Mouse (Mus musculus) CH12F3 (cell line): ENCODE data around the gene Gpr174.
"Not testable (repeated sequence)": the region's sequence is repeated elsewhere in the genome, so short reads cannot be mapped to it uniquely, and the experiment has no call there.

Experiments used
- in situ Hi-C: fragments of 300-500 bp; cut with MboI; formaldehyde crosslinking; loops from 2 replicates; pipeline ENCODE4 v1.14.3; 2020; ENCODE audit warnings: low sequenced_read_pairs

Gpr174 gene

DNA sequence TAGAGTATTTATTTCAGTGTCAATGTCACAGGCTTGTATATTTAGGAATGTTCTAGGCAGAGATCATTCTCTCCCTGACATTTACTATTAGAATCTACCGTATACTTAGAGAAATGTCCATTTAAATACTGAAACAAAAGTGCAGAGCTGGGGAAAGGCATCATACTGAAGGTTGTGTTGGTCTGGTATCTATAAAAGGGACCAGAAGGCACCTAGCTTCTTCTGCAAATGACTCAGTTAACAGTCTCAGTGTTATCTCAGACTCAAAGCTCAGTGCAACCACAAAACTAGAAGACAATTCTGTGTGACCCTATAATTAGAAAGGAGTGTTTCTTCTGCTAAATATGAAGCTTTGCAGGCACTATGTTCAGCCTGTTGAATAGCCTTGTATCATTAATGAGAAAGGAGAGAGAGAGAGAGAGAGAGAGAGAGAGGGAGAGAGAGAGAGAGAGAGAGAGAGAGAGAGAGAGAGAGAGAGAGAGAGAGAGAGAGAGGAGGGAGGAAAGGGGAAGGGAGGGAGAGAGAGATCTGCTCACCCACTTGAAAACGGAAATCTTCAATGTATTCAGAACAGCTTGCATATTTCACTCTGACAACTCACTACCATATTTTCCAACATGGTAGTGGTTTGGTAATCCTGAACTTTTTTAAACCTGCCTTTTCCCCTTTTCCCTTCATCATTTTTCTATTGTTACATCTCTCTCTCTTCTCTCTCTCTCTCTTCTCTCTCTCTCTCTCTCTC lies at the start of gene Gpr174:
Gene Gpr174 (plus strand): TSS at position 393 of the 742 bp plus-strand sequence.
- in situ Hi-C loops, result no loop called here

DNA sequence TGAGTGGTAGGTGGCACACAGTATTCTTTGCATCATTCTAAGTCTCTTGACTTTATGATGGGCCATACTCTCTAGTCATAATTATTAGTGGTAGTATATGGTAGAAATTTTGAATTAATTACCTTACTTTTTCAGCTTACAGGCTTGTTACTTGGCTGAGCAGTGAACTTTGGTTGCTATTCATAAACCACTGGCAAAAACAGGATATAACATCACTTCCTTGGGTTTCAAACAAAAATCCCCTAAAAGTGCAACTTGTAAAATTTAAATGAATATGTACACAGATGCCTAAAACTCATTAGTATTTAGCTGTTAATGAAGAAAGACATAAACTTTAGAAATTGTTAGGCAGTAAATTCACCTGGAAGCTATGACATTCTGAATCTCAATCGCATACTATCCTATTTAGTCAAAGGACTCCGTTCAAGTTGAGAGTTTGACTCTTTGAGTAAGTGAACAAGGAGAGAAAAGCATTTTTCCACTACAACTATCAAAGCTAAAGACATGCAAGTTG lies 38.0 kb upstream of the Gpr174 start:
- in situ Hi-C loops, result no loop called here

DNA sequence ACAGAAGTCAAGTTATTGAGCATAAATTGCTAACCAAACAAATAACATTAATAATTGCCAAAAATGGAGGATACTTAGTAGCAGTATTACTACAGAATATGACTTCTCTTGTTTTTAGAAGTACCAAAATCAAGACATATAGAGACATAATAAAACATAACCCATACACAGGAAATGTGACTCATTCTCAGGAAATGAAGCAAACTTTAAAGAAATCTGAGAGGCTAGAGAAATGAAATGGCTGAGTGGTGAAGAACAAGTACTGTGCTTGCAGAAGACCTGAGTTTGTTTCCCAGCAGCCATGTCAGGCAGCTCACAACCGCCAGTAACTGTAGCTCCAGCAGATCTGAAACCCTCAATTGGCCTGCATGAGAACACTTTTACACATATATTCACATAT lies 30.8 kb upstream of the Gpr174 start:
- in situ Hi-C loops, result no loop called here

GRCm38 (mm10) chrX:107231214-107231613 lies 24.5 kb upstream of the Gpr174 start:
- in situ Hi-C loops, result no loop called here

GRCm38 (mm10) chrX:107234655-107235054 lies 21.0 kb upstream of the Gpr174 start:
- in situ Hi-C loops, result no loop called here

GRCm38 (mm10) chrX:107236461-107236860 lies 19.2 kb upstream of the Gpr174 start:
- in situ Hi-C loops, result no loop called here

- in situ Hi-C loops, result no loop called here
Measured at GRCm38 (mm10) chrX:107250390-107250789, 5.3 kb upstream of the Gpr174 start.

DNA sequence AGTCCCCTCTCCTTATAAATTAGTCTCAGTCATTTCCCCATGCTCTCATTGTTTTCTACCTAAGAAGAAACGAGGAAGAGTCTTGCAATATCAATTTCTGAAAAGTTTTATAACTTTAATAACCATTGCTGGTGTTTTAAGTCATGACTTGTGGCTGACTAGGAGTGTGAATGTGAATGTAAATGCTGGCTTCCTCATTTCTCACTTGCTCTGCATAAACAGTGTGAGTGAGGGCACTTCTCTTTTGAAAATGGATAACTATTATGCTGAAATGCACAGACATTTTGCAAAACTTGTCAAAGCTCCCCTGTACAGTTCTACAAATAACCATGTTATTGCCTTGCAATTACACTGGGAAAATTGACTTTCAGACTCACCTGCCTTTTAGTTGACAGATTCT lies 8.9 kb downstream of the Gpr174 start:
- in situ Hi-C loops, result no loop called here

DNA sequence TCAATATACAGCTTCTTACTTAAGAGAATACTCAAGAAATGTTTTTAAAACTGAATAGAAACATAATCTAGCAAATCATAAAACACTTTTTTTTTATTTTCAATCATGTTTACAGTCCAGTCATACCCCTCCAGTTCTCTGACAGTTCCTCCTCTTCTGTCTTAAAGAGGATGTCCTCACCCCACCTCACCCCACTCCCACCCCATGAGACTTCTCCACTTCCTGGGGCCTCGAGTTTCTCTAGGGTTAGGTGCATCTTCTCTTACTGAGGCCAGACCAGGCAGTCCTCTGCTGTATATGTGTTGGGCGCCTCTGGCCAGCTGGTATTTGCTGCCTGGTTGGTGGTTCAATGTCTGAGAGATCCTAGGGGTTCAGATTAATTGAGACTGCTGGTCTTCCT lies 21.9 kb downstream of the Gpr174 start:
- in situ Hi-C loops, result no loop called here

- in situ Hi-C loops, result no loop called here
Measured at GRCm38 (mm10) chrX:107284211-107284610, 28.5 kb downstream of the Gpr174 start.

- in situ Hi-C loops, result not testable (repeated sequence)
Measured at GRCm38 (mm10) chrX:107297861-107298260, 42.2 kb downstream of the Gpr174 start.

DNA sequence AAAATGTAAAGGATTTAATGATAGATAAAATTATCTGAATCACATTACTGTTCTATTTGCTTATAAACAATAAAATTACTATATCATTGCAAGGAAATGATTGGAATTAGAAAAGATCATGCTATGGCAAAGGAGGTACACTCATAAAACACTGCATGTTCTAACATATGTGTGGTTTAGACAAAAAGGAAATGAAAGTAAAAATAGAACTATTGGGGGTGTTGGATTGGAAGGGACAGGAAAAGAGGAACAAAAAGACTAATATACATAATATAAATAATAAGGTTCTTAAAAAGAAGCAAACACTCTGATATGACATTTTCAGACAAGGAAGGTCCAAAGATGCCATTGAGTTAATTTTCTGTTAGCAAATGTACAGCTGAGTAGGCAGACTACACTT lies 43.1 kb downstream of the Gpr174 start:
- in situ Hi-C loops, result no loop called here

DNA sequence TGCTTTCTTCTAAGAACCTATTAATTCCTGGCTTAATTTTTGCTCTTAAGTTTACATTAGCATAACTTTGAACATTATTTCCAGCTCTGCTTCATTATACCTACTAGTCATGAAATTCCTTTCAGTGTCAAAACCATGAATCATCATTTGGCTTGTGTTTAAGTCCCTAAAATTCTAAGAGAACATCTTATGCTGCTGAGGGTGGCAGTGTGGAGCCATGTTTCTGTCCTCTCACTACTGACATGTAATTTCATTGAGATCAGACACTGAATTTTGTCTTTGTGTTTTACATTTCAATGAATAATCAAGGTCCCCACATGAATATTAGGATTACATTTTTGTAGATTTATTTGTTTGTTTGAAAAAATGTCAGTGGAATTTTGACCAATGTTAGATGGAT lies 50.8 kb downstream of the Gpr174 start:
- in situ Hi-C loops, result no loop called here

- in situ Hi-C loops, result no loop called here
Measured at GRCm38 (mm10) chrX:107312533-107312932, 56.9 kb downstream of the Gpr174 start.

DNA sequence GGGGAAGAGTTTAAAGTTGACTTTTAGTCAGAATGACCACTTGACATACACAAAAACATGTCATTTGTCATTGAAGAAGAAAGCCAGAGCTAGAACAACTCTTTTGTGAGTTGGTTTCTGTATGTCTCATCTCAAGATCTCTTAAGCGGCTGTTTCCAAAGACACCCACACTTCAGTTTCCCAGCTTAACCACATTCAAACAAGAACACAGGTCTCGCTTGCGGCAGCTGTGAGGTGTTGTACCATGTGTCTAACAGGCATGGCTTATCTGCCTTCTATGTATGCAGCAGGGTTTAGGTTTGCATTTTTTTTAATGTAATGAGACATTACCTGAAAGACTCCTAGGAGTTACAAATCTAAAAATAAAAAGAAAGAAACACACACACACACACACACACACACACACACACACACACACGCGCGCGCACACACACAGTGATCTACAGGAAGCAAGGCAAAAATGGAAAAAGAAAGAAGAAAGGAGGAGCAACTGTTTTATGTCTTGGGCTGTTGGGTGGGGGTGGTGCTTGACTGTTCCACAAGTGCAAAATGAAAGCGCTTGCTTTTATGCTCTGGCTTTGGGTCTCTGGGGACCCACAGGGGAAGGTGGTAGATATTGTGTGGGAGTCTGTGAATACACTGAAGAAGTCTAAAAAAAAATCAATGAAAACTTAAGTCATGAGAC lies 70.2 kb downstream of the Gpr174 start:
- in situ Hi-C loops, result no loop called here

DNA sequence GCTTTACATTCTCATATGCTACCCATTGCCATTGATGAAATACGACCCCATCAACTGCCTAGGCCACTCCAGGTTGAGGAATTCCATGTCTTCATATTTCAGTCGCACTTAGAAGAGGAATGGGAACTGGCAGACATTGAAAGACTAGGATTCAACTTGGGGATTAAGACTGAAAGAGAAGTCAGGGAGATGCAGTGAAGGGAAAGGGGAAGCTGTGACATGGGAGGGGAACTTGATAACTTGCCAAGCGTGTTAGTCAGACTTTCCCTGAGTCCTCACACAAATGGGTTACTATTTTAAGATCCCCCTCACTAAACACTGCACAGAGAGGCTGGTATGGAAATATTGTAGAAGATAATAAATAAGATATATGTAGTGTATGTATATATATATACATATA lies 74.2 kb downstream of the Gpr174 start:
- in situ Hi-C loops, result no loop called here

GRCm38 (mm10) chrX:107336609-107337008 lies 80.9 kb downstream of the Gpr174 start:
- in situ Hi-C loops, result no loop called here

DNA sequence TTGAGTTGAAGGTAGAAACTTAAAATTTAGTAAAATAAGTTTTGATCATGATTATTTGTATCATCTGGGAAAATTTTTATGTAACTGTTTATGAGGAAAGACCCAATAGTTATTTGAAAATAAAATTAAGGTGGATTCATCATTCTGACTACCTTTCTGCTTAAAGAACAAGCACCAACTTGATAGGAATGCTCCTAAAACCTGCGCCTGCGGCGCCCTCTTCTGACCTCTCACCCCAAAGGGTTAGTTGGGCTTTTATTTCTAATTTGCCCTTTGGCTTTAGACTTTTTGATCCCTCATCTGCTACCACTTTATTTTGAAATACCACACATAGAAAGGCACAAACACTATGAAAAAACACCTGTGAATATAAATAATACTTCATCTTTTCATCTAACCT lies 86.3 kb downstream of the Gpr174 start:
- in situ Hi-C loops, result no loop called here
